Mouse (Mus musculus) spleen, postnatal 10 days (tissue): ENCODE measurements around the gene Rbm14.

ENCODE experiments used
- DNase-seq, 2 experiments: peaks; one replicate each; pipeline ENCODE4 v3.0.0; 2021 to 2022; ENCODE audit warnings: low spot score in 2 of 2

Rbm14 gene

DNA sequence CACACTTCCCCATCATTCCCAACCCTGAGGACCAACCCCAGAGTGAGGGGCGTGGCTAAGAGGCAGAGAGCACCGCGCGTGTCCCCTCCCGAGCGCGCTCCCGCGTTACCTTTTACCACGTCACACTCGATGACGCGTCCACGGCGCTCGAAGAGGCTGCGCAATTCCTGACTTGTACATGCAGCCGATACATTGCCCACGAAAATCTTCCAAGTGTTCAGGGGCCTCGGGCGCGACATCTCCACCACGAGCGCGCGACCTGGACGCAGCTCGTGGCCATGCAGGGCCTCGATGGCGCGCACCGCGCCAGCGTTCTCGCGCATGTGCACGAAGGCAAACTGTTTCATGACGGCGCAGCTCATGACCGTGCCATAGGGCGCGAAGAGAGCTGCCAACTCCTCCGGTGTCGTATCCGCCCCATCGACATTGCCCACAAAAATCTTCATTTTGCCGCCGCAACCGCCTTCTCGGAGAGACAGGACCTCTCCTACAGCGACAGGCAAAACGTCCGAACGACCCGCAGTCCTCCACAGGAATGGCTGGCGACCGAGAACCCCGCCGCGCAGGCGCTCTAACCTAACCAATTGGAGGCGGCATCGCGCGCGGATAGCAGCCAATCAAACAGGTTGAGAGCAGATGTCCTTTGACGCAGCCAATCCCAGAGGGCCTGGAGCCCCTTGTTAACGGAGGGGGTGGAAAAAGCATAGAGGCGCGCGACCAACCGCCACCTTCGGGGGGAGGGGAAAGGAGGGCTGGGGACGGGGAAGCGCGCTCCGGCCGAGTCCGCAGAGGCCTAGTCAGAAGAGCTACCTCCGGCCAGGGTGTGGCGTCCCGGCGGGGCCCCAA, at the start of gene Rbm14, which contains the start of gene Gm21992:
Gene Rbm14, minus strand, starts transcription at position 572 of the 846 bp plus-strand sequence.
Gene Gm21992, minus strand, starts transcription at position 550 of the 846 bp plus-strand sequence.
- peak; percentile 96 to 98 for DNase-seq

DNA sequence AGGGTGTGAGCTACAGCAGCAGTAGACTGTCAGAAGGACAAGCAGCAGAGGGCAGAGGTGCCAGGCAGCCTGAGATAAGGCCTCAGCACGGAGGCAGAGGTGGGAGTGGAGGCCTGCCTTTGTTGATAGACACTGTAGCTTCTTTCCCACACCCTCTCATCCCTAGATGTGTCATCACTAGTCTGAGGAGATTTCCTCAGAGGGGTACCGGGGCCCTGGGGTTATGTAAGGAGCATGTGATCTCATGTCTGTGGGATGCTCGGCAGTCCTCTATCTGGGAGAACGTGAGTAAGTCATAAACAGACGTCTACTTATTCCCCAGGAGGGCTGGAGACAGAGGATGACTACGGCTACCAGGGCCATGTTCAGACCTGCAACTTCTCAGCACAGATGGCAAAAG, 47.6 kb upstream of the Rbm14 start:
- peak; percentile 58 to 83 for DNase-seq

DNA sequence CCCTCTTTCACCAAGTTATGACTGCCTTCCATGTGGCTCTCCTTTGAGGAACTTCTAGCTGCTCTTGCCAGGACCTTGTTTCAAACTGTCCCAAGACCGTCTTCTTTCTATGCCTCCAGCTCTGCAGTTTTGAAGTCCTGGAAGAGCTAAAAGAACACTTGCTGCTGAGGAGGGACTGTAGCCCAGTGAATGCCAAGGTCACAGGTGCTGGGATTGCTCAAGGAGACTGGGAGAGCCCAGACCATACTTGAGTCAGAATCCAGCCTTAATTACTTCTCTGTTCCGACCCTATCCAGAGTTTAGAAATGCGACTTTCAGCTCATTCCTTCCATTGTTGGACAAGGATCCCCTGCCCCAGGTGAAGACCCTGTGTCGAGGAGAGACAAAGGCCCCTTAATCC, 44.5 kb upstream of the Rbm14 start:
- no peak for DNase-seq

DNA sequence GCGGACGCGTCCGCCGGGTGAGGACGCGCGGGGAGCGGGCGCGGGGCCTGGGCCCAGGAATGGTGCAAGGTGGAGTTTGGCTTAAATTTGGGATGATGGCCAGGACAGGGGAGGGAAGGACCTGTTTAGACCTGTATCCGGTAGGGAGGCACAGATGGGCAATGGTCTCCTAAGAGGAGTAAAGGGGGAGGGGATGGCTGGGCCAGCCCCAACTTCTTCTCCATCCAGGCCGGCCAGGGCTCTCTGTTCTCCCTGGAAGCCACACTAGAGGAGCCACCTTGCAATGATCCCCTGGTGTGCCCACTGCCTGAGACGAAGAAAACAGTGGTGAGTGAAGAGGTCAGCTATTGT, 44.0 kb upstream of the Rbm14 start:
- DNase-seq, result no peak

DNA sequence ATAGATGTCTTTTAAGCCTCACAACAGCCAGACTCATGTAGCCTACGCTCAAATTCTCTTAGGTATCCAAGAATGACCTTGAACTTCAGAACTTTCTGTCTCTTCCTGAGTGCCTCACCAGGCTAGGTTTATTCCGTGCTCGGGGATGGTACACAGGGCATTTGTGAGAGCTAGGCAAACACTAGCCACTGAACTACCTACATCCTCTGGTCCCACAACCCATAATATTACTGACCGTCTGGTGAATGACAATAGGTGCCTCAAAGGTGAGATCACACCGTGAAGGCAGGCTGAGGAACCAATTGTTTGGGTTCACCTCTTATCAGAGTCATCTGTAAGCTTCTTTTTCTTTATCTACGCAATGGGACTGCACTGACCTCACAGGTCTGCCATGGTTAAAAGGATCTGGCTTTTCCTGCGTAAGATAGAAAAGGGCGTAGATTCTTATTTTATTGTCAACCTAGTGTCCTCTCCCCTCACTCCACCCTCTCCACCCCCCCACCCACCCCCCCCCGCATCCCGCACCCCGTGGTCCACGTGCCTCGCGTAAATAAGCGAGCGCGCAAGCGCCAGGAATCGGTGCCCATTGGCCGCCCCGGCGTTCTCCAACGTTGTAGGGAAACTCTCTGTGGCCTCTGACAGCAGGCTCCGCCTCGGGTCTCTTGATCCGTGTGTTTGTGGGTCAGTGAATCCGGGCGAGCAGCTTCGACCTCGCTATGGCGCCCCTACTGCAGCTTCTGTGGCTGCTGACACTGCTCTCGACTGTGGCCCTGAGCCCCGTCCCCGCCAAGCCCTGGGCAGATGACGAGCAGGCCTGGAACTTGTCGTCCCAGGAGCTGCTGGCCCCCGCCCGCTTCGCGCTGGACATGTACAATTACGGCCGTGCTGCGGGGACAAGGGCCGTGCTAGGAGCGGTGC, 43.4 kb upstream of the Rbm14 start, which contains the start of gene Ctsf:
Gene Ctsf, plus strand, starts transcription at position 579 of the 918 bp plus-strand sequence.
- peak; percentile 64 to 75 for DNase-seq

DNA sequence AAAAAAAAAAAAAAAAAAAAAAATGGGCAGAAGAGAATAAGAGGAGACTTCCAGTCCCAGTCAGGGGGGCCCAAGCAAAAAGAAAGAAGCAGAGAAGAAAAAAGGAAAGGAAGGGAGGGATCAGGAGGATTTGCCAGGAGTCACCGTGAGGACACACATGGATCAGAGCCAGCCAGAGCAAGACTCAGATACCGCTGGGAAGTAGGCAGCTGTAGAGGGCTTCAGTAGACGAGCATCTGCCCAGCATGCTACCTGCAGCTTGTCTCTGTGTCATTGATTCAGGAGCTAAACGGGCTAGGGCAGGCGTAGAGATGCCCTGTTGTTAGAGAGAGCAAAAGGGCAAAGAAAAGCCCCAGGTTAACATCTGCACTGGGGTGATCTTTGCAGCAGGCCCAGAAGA, 38.8 kb upstream of the Rbm14 start:
- DNase-seq, result no peak

DNA sequence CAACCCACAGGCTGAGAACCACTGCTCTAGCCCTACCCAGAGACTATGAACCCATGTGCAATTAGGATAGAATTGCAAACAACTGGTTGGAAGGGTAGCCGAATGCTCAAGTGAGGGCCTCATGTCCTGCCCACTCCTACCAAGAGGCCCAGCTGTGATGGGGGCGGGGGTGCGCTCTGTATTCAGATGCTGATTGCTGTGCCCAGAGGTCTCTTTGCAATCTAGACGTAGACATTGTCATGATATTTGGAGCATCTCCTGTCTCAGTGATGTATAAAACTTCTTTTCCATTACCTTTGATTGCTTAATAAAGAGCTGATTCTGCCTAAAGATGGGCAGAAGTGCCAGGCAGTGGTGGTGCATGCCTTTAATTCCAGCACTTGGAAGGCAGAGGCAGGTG, 38.4 kb upstream of the Rbm14 start:
- DNase-seq, result no peak

DNA sequence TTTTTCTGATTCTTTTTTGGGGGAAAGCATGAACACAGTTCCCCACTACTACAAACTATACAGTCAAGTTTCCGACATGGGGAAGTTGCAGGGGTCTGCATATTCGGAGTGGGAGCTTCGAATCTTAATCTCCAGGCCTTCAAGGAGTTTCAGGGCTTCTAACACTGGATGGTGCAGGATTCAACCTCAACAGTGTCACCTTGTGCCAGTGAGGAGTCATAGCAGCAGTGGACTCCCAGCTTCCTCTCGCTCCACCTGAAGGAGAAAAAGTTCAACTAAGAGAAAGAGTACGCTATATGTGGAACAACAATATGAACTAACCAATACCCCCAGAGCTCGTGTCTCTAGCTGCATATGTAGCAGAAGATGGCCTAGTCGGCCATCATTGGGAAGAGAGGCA, 36.1 kb upstream of the Rbm14 start:
- DNase-seq, result peak in 1 of 2 experiments; percentile 25

DNA sequence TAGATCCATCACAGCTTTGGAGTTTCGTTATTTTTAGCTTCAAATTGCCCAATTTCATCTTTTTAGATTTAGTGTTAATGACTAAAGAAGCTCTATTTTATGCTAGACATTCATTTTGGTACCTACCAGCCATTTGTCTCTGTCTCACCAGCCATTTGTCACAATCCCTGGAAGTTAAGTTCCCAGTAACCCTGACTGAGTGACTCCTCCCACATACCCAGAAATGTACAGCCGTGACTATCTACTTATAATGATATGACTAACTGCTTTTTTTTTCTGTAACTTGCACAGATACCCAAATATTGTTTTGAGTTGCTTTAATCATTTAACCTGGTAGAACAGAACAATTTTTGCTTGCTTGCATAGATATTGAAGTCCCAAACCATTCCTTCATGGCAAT, 34.4 kb upstream of the Rbm14 start:
- DNase-seq, result no peak

DNA sequence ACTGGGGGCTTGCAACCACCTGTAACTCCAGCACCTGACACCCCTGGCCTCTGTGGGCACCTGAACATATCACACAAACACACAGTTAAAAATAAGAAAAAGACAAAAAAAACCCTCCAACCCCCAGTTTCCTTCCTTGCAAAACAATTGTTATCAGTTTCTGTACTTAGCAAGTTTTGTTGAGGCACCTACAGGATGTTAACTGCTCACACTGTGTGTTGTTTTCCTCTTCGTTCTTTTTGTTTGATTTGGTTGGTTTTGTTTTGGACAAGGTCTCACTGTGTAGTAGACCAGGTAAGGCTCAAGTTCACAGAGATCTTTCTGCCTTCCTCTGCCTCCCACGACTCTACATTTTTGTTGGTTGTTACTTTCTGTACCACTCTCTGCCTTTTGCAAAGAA, 31.2 kb upstream of the Rbm14 start:
- DNase-seq, result no peak

DNA sequence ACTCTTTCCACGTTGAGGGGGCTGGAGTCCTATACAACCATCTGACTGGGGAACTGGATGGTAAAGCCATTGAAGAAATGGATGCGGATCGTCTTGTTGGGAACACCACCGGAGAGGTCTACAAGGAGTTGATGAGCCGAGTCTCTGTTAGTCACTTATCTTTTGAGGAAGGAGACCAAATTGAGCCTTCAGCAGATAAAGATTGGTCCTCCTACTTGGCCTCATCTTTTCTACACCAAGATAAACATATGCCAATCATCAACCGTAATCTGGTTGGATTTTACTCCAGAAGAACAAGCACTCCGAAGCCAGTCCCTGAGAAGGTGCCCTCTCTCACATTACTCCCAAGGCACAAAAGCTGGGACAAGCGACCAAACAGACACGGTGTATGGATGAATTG, 29.4 kb upstream of the Rbm14 start:
- no peak for DNase-seq

DNA sequence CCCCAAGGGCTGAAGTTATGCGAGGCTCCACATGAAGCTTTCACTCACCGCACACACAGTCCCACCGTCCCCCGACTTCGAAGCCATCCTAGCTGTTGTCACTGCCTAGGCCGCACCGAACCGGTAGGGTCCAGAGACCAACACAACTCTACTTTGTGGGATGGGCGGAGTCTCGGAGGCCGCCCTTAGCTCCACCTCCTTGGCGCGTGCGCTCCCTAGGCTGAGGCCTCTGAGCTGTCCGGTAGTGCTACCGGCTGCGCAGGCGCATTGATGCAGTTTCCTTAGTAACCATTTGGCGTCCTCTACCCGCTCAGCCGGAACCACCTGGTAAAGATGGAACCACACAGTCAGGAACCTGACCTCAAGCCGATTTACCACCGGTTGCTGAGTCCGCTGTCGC, 27.7 kb upstream of the Rbm14 start, which contains the start of the genes Ccs and Ccdc87:
Gene Ccs, minus strand, starts transcription at position 184 of the 400 bp plus-strand sequence.
Gene Ccdc87, plus strand, starts transcription at position 218 of the 400 bp plus-strand sequence.
- peak; percentile 92 to 97 for DNase-seq

DNA sequence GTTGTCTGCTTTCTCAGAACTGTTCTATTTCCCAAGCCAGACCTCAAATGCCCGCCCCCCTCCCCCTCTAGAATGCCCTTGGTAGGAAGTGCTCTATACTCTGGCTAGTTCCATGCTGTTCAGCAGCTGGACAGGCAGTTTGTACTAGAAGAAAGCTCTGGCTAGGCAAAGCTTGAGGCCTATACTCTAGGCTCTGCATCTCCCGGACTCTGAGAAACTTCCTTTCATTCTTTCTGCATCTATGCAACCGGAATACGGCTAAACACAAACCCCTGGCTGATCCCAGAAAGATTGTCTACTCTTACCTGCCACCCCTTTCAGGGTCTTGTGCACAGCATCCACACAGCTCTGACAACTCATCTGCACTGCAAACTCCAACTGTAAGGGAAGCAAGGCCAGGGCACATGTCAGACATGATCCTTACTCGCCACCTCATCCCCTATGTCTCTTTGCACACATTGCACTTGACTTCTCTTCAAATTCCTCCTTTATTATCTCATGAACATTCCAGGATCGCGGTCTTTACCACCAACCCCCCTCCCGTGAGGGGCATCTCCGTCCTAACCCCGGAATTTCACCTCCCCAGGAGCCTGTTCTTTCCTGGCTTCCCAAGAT, 27.2 kb upstream of the Rbm14 start:
- peak in 1 of 2 experiments; percentile 18 for DNase-seq

DNA sequence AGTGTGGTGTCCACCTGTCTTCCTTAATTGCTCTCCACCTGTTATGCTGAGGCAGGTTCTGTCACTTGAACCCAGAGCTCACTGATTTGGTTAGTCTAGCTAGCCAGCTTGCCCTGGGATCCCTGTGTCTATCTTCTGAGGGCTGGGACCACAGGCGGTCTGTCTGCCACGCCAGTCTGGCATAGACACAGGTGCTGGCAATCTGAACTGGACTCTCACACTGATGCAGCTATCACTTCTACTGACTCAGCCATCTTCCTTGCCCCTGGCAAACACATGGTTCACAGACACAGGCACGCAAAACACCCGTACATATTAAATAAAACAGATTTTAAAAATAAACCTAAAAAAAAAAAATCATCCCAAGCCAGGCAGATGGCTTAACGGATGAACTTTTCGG, 25.6 kb upstream of the Rbm14 start:
- DNase-seq, result no peak

DNA sequence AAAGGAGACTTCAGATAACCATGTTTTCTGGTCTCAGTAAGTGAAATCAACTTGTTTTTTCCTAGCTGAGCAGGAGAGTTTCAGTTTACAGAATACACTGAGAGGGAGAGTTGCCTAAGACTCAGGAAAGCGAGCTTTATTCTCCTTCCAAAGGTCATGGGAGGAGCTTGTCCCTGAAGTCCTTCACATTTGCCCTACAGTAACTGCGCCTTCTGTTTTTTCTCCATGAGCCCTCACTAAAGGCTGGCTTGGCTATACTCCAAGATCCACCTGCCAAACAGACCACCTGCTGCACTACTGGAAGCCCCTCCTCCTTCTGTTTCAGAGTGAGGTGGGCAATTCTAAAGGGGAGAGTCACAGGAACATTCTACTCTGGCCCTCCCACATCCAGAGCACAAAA, 24.7 kb upstream of the Rbm14 start:
- DNase-seq, result no peak

DNA sequence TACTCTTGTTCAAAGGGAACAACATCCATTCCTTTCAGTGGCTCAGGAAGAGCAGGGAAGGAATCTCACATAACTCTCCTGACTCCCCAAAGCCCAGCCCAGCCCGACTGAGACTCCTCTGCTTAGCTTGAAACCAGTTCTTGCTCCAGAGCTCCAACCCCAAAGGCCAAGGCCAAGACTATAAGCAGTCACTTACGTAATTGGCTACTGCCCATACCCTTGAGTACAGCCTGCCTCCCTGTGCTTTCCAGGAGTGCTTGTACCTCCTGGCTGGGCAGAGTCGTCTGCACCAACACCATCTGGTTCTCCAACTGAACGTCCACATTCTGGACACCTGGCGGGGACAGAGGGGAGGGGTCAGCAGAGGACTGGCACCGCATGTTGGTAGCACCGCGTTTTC, 22.5 kb upstream of the Rbm14 start:
- DNase-seq, result no peak

DNA sequence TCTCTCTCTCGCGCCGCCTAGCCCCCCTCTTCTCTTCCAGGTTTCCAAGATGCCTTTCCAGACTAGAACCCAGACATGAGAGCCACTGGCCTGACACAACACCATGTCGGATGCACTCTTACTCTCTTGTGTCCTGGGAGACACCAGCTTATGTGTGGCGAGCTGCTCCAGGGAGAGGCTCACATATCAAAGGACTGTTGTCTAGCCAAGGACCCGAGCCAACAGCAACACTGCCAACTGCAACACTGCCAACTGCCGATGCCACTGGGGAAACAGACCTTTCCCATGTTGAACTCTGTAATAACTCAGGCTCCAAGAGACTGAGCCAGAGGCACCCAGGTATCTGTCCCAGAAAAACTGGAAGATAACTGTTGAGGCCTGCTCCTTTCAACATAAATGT, 17.7 kb upstream of the Rbm14 start:
- DNase-seq, result no peak

DNA sequence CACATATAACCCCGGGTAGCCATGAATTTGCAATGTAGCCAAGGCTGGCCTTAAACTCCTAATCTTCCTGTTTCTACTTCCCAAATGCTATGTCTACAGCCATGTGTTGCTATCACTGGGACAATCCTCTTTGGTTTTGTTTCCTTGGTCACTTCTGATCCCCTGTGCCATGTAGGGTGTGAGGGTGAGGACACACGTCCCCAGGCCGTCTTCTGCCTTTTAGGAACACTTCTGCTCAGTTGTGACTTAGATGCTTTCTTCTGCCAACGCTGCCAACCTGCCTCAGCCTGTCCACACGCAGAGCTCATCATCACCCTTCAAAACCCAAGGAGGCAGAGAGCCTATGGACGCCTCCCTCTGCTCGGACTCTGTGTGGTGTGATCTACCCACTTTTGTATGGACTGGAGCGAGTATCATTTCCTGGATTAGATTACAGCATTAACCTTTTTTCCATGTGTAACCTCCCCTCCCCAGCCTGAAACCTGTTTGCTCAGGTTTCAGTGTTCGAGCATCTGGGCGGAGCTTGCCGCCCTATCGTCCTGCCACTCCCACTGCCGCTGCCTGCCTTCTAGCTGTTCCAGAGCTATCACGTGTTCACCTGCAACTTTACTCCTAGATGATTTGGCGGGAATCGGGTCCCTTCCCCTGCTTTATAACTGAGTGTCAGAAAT, 17.1 kb upstream of the Rbm14 start:
- no peak for DNase-seq

DNA sequence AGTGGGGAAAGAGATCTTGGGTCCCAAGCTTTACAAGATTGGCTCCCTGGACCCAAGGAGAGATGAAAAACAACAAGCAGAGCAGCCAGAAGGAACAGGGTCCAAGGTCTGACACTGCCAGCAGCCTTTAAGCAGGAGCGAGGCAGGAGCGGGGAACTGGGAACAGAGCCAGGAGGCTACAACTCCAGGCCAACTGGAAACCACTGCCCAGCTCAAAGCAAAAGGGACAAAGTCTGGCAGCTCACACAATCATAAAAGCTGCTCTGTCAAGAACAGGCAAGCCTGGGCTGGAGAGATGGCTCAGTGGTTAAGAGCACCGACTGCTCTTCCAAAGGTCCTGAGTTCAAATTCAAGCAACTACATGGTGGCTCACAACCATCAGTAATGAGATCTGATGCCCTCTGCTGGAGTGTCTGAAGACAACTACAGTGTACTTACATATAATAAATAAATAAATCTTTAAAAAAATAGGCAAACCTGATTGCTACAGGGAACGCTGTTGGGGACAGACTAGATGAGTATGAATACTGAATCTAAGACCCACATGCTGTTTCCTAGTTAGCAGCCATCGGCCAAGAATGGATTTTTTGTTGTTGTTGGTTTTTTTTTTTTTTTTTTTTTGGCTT, 9.4 kb upstream of the Rbm14 start:
- DNase-seq, result no peak

DNA sequence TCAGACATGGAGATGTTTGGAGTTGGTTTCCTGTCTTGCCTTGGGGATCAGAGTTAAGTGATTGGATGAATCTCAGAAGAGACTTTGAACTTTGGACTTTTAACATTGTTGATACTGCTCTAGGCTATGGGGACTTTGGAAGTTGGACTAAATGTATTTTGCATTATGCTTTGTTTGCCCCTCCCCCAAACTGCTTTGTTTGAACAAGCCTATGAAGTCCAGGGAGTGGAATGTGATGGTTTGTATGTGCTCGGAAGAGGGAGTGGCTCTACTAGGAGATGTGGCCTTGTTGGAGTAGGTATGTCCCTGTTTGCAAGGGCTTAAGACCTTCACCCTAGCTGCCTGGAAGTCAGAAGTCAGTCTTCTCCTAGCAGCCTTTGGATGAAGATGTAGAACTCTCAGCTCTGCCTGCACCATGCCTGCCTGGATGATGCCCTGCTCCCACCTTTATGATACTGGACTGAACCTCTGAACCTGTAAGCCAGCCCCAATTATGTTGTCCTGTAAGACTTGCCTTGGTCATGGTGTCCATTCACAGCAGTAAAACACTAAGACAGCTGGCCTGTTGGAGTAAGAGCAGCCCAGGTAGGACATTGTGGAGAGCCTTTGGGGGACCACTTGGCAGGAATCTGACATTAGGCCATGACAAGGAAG, 5.9 kb upstream of the Rbm14 start:
- DNase-seq, result no peak
